Mouse (Mus musculus) embryonic facial prominence, embryonic 13.5 days (tissue): Measurements from ENCODE around the gene Rab37. TPM values are rescaled to one million over a fixed set of nuclear protein-coding genes. Genes with fewer than 3 reads are reported as not detected.

Source experiments
- ATAC-seq: fragments of 200-750 bp; cut with Nextera tagmentation; 2 replicates; pipeline ENCODE4 v1.8.0; 2017; ENCODE audit warnings: low read depth; ENCODE audit not compliant: insufficient number of reproducible peaks, insufficient read depth, low FRiP score, low TSS enrichment
- H3K27ac ChIP-seq: fragments of 300-500 bp; sonication (generic); 2 replicates; pipeline ENCODE4 v1.5.1; 2015; ENCODE audit warnings: moderate library complexity, mild to moderate bottlenecking, inconsistent platforms
- H3K27me3 ChIP-seq: fragments of 300-500 bp; sonication (generic); 2 replicates; pipeline ENCODE4 v1.6.1; 2015; ENCODE audit warnings: mild to moderate bottlenecking, inconsistent platforms
- H3K36me3 ChIP-seq: fragments of 300-500 bp; sonication (generic); 2 replicates; pipeline ENCODE4 v1.6.1; 2015; ENCODE audit warnings: mild to moderate bottlenecking, inconsistent platforms
- H3K4me1 ChIP-seq: fragments of 300-500 bp; sonication (generic); 2 replicates; pipeline ENCODE4 v1.6.1; 2015; ENCODE audit warnings: inconsistent platforms
- H3K4me2 ChIP-seq: fragments of 300-500 bp; sonication (generic); 2 replicates; pipeline ENCODE4 v1.6.1; 2015; ENCODE audit warnings: moderate library complexity, mild to moderate bottlenecking, inconsistent platforms
- H3K4me3 ChIP-seq: fragments of 300-500 bp; sonication (generic); 2 replicates; pipeline ENCODE4 v1.5.1; 2015; ENCODE audit warnings: mild to moderate bottlenecking, inconsistent platforms
- H3K9ac ChIP-seq: fragments of 300-500 bp; sonication (generic); 2 replicates; pipeline ENCODE4 v1.6.1; 2015; ENCODE audit warnings: mild to moderate bottlenecking, inconsistent platforms
- H3K9me3 ChIP-seq: fragments of 300-500 bp; sonication (generic); 2 replicates; pipeline ENCODE4 v1.6.1; 2016; ENCODE audit warnings: inconsistent platforms
- WGBS: fragments of 180-500 bp; shearing (Covaris S2); methylation state at CpG from one replicate; pipeline ENCODE4 v1.1.7; 2015; ENCODE audit warnings: mixed read lengths; 5-methylcytosine and 5-hydroxymethylcytosine counted together
- polyA plus RNA-seq: library from polyadenylated mRNA; unstranded; fragments of >200 nt; fragmentation: Nextera tagmentation; extraction: Ambion mirVana; gene quantifications from 2 replicates; pipeline ENCODE4 v1.2.1, GENCODE M21; 2015

Rab37 gene
- polyA plus RNA-seq, 1 experiment from 2014 or later, result 0.98 TPM

DNA sequence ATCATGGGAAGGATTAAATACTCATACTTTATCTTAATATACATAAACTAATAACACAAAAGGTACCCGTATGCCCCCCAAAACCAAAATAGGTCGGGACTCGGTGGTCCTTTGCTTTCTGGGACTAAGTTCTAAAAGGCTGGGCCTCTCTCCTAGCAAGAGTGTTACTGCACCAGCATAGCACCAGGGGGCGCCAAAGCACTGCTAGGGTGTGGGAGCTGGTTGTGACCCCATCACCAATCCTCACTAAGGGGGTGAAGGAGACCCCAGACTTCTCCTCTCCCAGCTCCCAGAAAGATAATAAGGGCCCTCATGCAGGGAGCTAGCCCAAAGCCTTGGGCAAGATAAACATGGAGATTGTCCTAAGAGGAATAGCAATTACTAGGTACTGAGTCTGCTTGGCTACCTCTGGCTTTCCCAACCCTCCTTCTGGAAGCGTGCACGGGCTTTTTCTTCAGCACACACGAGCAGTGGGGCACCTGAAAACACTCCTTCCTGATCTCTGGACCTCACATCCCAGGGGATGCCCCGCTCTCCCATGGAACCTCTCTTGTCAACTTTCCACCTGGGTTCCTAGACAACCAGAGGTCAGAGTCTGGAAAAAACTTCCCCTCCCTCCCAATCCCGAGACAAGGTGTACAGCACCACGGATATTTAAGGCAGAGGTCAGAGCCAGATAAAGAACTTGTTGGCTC is 69.8 kb downstream of the Rab37 start:
- no peaks in the 10 kb centered on the region for H3K36me3 ChIP-seq
- no peak overlapping the region for H3K4me2 ChIP-seq
- no peak overlapping the region for H3K4me3 ChIP-seq
- H3K9ac ChIP-seq, result no peak overlapping the region
- no peak overlapping the region for H3K27ac ChIP-seq
- H3K4me1 ChIP-seq, result peaks cover 43% of the 10 kb centered on the region
- H3K27me3 ChIP-seq, result peaks cover 70% of the 10 kb centered on the region
- ATAC-seq, result no peak
- WGBS, result 26% methylated on average over 10 of the region's 10 CpGs
- no peaks in the 10 kb centered on the region for H3K9me3 ChIP-seq

DNA sequence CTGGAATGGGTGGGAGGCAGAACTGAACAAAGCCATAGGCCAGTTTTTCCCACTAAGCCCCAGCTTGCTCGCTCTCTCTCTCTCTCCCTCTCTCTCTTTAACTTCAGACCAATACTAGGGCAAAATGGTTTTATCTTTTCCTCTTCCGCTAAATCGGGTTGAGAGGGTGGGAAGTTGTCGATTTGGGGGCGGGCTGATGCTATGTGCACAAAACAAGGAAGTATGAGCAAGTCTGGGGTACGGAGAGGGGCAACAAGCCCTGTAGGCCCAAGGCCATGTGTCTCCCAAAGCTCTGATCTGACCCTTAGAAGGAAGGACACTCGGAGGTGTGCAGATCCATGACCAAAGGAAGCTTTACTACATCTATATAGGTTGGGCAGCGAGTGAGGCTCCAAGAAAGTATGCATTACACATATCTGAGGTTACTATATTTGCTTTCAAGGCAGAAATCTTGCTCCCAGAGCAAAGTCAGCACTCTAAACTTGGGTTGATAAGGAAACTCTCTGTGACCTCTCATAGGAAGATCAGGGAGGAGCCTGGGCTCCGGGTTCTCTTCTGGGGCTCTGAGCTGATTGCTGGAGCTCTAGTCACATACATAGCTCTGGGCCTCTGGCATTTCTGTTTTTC is 70.5 kb downstream of the Rab37 start:
- no peak for ATAC-seq
- Histone ChIP-seq H3K4me3 (no peak overlapping the region), H3K4me2 (no peak overlapping the region), H3K36me3 (no peaks in the 10 kb centered on the region), H3K9ac (no peak overlapping the region), H3K4me1 (peaks cover 43% of the 10 kb centered on the region), H3K9me3 (no peaks in the 10 kb centered on the region), H3K27ac (no peak overlapping the region), H3K27me3 (peaks cover 70% of the 10 kb centered on the region)
- 63% methylated on average over 9 of the region's 9 CpGs for WGBS

DNA sequence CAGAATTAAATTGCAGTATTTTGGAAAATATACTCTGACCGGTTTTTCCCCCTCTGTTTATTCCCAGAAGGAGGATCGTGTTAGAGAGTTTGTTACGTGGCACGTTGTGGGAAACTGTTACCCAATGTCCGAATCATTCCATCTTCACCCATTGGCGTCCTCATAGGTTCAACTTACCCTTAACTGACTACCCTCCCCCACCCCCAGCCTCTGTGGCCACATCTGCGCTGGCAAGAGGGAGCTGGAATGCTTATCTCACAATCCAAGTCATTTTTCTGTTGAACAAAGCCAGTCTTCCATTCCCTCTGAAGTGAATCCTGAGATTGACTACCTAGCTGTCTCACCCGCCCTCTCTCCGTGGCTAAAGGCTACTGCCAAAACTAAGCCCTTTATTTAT is 71.0 kb downstream of the Rab37 start:
- WGBS, result 16% methylated on average over 9 of the region's 9 CpGs
- peaks cover 69% of the 10 kb centered on the region for H3K27me3 ChIP-seq

DNA sequence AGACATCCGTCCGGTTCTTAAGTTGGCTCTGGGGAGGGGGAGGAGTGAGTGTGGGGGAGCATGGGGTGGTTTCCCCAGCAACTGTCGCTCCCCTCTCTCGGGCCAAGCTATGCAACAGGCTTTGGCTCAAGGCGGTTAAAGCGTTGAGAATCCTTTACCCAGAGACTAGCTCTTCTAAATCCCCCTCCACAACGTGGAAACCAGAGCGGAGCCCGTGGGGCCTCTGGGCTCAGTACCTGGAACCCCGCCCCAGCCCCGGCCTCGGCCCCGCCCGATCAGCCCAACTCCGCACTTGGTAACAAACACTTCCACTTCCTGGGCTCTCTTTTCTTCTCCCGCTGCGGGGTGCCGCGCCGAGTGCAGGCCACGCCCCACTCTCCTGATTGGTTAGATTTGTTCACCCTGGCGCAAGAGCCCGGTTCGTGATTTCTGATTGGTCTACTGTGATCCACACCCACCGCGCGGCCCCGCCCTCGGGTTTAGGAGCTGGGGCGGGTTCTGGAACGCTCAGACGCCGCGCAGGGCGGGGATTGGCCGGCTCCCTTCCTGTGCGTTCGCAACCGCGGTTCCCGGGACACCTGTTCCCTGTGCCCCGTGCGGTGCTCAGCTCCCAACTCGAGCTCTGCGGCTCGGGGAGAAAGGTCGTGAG is 71.7 kb downstream of the Rab37 start, which contains the start of gene Slc9a3r1:
Gene Slc9a3r1 (plus strand): TSS at position 510 of the 649 bp plus-strand sequence.
- H3K4me2 ChIP-seq, result peak within 1 kb of the TSS; percentile 90
- no peaks in the 10 kb centered on the region for H3K9me3 ChIP-seq
- peak within 1 kb of the TSS; percentile 59 for H3K4me3 ChIP-seq
- no peaks in the 10 kb centered on the region for H3K36me3 ChIP-seq
- H3K27ac ChIP-seq, result peak within 1 kb of the TSS; percentile 51
- peak within 1 kb of the TSS; percentile 62 for H3K9ac ChIP-seq
- H3K4me1 ChIP-seq, result peaks cover 38% of the 10 kb centered on the region
- H3K27me3 ChIP-seq, result peaks cover 72% of the 10 kb centered on the region
- peak; percentile 93 for ATAC-seq
- under 1% methylated on average over 47 of the region's 47 CpGs for WGBS

More for the DNA sequence above, 71.0 kb downstream of the Rab37 start:
- Histone ChIP-seq H3K36me3 (no peaks in the 10 kb centered on the region), H3K9ac (no peak overlapping the region; the same call in 1 of the 2 replicates), H3K9me3 (no peaks in the 10 kb centered on the region), H3K27ac (peak overlapping the region; percentile 51; the same call in 1 of the 2 replicates), H3K4me3 (peak overlapping the region; percentile 59), H3K4me1 (peaks cover 43% of the 10 kb centered on the region), H3K4me2 (peak overlapping the region; percentile 90)
- ATAC-seq, result no peak

DNA sequence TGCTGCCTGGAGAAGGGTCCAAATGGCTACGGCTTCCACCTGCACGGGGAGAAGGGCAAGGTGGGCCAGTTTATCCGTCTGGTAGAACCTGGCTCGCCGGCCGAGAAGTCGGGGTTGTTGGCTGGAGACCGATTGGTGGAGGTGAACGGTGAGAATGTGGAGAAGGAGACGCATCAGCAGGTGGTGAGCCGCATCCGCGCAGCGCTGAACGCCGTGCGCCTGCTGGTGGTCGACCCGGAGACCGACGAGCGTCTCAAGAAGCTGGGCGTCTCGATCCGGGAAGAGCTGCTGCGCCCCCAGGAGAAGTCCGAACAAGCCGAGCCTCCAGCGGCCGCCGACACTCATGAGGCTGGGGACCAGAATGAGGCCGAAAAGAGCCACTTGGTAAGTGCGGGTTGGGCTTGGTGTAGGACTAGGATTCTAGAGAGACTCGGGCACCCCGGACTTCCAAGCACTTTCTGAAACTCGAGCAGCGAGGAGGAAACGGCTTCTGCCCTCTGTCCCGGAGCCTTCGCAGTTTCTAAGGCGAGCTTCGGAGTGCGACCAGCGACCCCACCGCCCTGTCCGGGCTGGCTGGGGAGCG is 72.4 kb downstream of the Rab37 start:
- peaks cover 31% of the 10 kb centered on the region for H3K4me1 ChIP-seq
- no peaks in the 10 kb centered on the region for H3K9me3 ChIP-seq
- peak overlapping the region; percentile 62 for H3K9ac ChIP-seq
- peak; percentile 33; the same call in 1 of the 2 replicates for ATAC-seq
- H3K36me3 ChIP-seq, result no peaks in the 10 kb centered on the region
- no peak overlapping the region for H3K27ac ChIP-seq
- peaks cover 79% of the 10 kb centered on the region for H3K27me3 ChIP-seq
- peak overlapping the region; percentile 90 for H3K4me2 ChIP-seq
- H3K4me3 ChIP-seq, result peak overlapping the region; percentile 59
- WGBS, result under 1% methylated on average over 47 of the region's 47 CpGs

DNA sequence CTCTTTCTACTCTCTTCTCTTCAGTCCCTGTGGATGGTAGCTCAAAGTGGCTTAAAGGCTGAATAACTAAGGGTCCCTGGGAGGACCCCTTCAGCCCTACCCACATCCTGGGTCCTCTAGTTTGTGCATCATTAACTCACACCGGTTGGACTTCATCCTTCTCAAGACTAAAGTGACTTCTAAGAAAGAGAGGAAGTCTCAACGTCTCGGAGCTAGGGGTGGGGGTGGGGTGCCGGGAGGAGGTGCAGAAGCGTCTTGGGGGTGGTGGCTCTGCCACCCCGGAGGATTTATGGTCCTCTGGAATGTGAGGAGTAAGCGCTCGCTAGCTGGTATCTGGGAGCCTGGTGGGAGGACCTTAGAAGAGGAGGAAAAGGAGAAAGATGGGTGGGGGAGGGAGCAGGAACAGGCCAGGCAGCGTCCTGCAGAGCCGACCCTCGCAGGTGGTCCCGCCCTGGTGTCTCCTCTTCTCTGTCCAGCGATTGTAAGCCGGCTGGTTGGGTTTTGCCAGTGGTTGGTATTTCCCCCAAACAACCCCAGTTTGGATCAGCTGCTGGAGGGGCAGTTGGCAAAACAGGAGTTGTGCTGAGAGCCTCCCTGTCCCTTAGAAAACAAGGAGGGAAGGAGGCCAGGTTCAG is 73.2 kb downstream of the Rab37 start:
- H3K4me1 ChIP-seq, result peaks cover 31% of the 10 kb centered on the region
- ATAC-seq, result no peak
- no peaks in the 10 kb centered on the region for H3K9me3 ChIP-seq
- H3K27ac ChIP-seq, result no peak overlapping the region
- H3K9ac ChIP-seq, result peak overlapping the region; percentile 62
- H3K27me3 ChIP-seq, result peaks cover 79% of the 10 kb centered on the region
- H3K4me3 ChIP-seq, result peak overlapping the region; percentile 59
- peak overlapping the region; percentile 90 for H3K4me2 ChIP-seq
- WGBS, result under 1% methylated on average over 14 of the region's 14 CpGs
- H3K36me3 ChIP-seq, result no peaks in the 10 kb centered on the region

DNA sequence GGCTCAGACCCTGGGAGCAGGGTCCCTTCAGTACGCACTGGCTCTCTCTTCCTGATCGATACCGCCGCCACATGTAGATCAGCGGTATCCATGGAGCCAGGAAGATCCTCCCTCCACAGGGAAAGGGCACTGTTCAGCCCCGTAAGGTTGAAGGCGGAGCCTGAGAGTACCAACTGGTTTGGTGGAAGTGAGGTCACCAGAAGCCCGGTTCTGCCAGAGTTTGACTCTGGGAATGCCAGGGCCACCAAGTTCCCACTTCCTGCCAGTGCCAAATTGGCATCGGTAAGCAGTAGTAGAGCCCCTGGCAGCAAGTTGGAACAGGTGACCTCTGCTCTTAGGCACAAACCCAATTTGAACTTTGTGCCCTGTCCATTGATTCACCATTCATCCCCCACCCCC is 73.7 kb downstream of the Rab37 start:
- Histone ChIP-seq H3K4me2 (peak overlapping the region; percentile 90), H3K4me3 (peak overlapping the region; percentile 59), H3K27me3 (peaks cover 76% of the 10 kb centered on the region), H3K27ac (no peak overlapping the region), H3K9ac (peak overlapping the region; percentile 62), H3K9me3 (no peaks in the 10 kb centered on the region), H3K36me3 (no peaks in the 10 kb centered on the region), H3K4me1 (peaks cover 31% of the 10 kb centered on the region)
- WGBS, result 1% methylated on average over 9 of the region's 9 CpGs
- no peak for ATAC-seq

DNA sequence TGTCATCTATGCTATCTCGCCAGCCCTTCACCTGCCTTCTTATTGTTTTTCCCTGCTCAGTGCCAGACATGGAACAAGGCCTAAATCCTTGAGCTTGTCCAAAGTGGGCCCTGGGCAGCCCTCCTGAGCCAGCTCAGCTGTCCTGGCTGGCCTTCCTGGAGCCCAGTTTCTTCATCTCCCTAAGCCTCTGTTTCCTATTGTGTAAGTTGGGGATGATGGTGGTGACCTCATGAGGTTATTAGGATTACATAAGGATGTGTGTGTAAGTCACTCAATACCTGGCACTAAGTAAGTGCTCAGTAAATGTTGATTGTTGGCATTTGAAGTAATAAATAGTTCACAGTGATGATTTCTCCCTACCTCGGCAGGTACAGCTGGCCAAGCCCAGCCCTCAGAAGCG is 75.5 kb downstream of the Rab37 start:
- peaks cover 38% of the 10 kb centered on the region for H3K4me1 ChIP-seq

DNA sequence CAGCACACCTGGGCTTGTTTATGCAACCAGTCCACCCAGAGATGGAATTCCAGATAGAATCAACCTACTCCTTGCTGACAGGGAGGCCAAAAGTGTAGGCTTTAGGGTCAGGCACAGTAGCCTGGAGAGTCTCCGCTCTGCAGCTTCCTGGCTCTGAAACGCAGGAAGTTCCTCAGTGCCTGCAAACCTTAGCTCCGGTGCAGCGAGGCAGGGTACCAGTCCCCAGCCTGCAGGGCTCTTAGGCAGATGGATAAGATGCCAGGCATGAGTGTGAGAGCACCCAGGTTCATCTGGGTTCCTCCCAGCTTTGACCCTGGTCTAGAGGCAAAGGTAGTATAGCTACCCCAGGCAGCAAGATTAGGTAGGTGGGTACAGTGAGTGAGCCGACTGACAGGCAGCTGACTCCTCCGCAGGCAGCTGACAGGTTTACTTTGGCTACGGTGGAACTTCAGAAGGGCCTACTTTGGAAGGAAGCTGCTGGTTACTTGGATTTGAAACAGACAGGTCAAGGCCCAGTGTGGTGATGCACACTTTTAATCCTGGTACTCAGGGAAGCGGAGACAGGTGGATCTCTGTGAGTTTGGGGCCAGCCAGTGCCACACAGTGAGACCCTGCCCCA is 76.5 kb downstream of the Rab37 start:
- ATAC-seq, result no peak
- WGBS, result 69% methylated on average over 8 of the region's 8 CpGs
- H3K4me3 ChIP-seq, result no peak overlapping the region
- H3K27me3 ChIP-seq, result peaks cover 76% of the 10 kb centered on the region
- no peaks in the 10 kb centered on the region for H3K36me3 ChIP-seq
- H3K4me1 ChIP-seq, result peaks cover 38% of the 10 kb centered on the region
- no peak overlapping the region for H3K27ac ChIP-seq
- no peaks in the 10 kb centered on the region for H3K9me3 ChIP-seq
- H3K9ac ChIP-seq, result 0 out of 2 replicates have a peak overlapping the region, but pooled peaks have one; percentile 16
- H3K4me2 ChIP-seq, result no peak overlapping the region

More for the DNA sequence above, 75.5 kb downstream of the Rab37 start:
- H3K9me3 ChIP-seq, result no peaks in the 10 kb centered on the region
- no peak for ATAC-seq
- H3K36me3 ChIP-seq, result no peaks in the 10 kb centered on the region
- no peak overlapping the region for H3K27ac ChIP-seq
- no peak overlapping the region for H3K9ac ChIP-seq
- H3K27me3 ChIP-seq, result peaks cover 77% of the 10 kb centered on the region
- 77% methylated on average over 3 of the region's 3 CpGs for WGBS
- no peak overlapping the region for H3K4me3 ChIP-seq
- H3K4me2 ChIP-seq, result no peak overlapping the region

DNA sequence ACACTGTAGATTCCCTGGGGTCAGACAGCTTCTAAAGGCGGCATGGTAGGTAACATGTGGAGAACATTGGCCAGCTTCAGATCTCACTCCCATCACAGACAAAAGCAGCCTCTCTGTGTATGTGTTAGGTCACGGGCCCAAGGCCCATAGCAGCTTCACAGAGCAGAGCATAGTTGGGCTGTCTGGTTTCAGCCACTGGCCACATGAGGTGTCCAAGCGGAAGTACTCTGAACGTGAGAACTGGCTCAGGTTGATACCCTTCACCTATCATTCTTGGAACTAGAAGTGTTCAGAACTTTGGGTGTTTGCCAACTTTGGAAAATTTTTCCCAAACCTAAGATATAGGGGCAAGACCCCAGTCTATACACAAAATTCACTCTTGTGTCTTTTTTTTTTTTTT is 78.2 kb downstream of the Rab37 start:
- WGBS, result 80% methylated on average over 4 of the region's 4 CpGs
- Histone ChIP-seq H3K27me3 (peaks cover 76% of the 10 kb centered on the region), H3K36me3 (no peaks in the 10 kb centered on the region), H3K9me3 (no peaks in the 10 kb centered on the region), H3K4me1 (peaks cover 41% of the 10 kb centered on the region), H3K9ac (no peak overlapping the region), H3K4me2 (no peak overlapping the region), H3K4me3 (no peak overlapping the region), H3K27ac (no peak overlapping the region)
- no peak for ATAC-seq

DNA sequence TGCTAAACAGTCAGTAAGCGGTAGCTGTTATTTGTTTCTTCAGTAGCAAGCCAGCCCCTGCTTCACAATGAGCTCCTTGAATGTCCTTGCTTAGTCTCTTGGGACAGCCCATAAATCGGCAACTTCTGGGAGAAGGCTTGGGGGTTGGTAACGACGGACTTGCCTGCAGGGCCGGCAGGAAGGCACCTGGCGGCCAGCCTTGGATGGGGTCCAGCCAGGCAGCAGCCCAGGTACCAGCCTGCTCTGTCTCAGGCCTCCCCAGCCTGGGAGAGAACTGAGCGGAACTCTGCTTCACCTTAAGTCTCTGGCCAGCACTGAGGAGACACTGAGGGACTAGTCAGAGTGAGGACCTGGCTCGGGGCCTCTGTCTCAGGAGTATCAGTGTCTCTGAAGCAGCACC is 79.9 kb downstream of the Rab37 start:
- Histone ChIP-seq H3K9me3 (no peaks in the 10 kb centered on the region), H3K36me3 (no peaks in the 10 kb centered on the region), H3K27ac (no peak overlapping the region), H3K4me3 (no peak overlapping the region), H3K4me1 (peaks cover 50% of the 10 kb centered on the region), H3K4me2 (no peak overlapping the region), H3K9ac (0 out of 2 replicates have a peak overlapping the region, but pooled peaks have one; percentile 11), H3K27me3 (peaks cover 73% of the 10 kb centered on the region)
- ATAC-seq, result no peak
- WGBS, result 35% methylated on average over 8 of the region's 8 CpGs
